Mouse (Mus musculus) liver, adult 10 weeks (tissue): ENCODE measurements around the gene Ywhab. TPM values are rescaled to one million over a fixed set of nuclear protein-coding genes. Genes with fewer than 3 reads are reported as not detected.

Experiments used
- polyA plus RNA-seq: library from polyadenylated mRNA; stranded (reverse); fragments of 350-450 nt; fragmentation: Illumina TruSeq; extraction: RNeasy Lipid Tissue Mini Kit (QIAGEN cat#74804); gene quantifications from one replicate; pipeline ENCODE4 v1.2.3, GENCODE M21; 2014; ENCODE audit warnings: low read depth, low replicate concordance

Gene Ywhab
- polyA plus RNA-seq: 91.6 TPM

DNA sequence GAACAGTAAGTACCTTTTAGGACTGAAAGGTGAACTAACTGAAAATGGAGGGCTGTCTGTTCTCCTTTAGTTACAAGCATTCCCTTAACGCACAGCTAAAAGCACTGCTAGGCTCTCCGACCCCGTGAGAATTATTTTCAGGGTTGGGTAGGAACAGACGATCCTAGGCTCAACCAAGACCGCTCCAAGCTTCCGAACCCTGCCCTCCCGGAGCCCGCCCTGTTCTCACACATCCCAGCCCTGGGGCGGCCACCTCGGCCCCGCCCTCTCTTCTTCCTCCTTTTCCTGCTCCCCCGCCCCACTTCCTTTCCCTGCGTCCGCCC, at the start of gene Ywhab:
Gene Ywhab (plus strand): TSS at position 307 of the 323 bp plus-strand sequence.

GRCm38 (mm10) chr2:164025150-164025549, 30.4 kb downstream of the Ywhab start, which contains the start of gene Pabpc1l:
Gene Pabpc1l, plus strand, starts transcription at chr2:164025450.

Other genes starting within 250 kb of the Ywhab start
- 0.45 TPM for gene Ada, start 244.7 kb upstream of the Ywhab start, polyA plus RNA-seq
- not detected for gene Ccn5, start 174.1 kb upstream of the Ywhab start, polyA plus RNA-seq
- not detected for gene Kcnk15, start 141.3 kb upstream of the Ywhab start, polyA plus RNA-seq
- gene Rims4, start 76.3 kb upstream of the Ywhab start, polyA plus RNA-seq: not detected
- gene Pabpc1l, start 30.5 kb downstream of the Ywhab start, polyA plus RNA-seq: not detected
- 24.6 TPM for gene Stk4, start 75.4 kb downstream of the Ywhab start, polyA plus RNA-seq
- gene Tomm34, start 76.2 kb downstream of the Ywhab start, polyA plus RNA-seq: 3.7 TPM
- not detected for gene Kcns1, start 176.2 kb downstream of the Ywhab start, polyA plus RNA-seq
- gene Wfdc5, start 187.8 kb downstream of the Ywhab start, polyA plus RNA-seq: not detected
- gene Wfdc12, start 195.6 kb downstream of the Ywhab start, polyA plus RNA-seq: not detected
- not detected for gene Wfdc15a, start 205.2 kb downstream of the Ywhab start, polyA plus RNA-seq
- not detected for gene Wfdc15b, start 226.7 kb downstream of the Ywhab start, polyA plus RNA-seq
- gene Svs2, start 243.5 kb downstream of the Ywhab start, polyA plus RNA-seq: not detected